Mouse (Mus musculus): ENCODE measurements at regions not wholly inside any gene's neighbourhood (a gene's known extent, or its start where the extent isn't known, plus 50 kb on each side); places are given as distances from the start of the nearest gene placed in this dataset.

DNA sequence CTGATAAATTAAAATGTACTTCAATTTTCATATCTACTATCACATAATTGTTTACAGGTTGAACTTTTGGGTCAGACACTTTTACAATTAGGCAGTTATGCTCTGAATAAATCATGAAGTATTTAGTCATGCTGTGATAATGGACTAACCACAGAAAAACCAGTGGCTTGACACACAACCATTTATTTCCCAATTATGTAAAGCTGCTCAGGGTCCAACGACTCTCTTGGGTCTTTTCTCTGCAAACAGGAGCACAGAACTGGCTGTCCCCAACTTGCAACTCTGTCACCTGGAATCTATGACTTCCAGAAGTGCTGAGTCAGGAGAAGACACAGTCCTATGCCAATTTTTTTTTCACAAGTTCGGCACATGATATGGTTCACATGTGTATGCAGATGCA, 214.8 kb downstream of the Kcnj2 start:
- in situ Hi-C loops (cut with MboI, MseI) = no loop called here

DNA sequence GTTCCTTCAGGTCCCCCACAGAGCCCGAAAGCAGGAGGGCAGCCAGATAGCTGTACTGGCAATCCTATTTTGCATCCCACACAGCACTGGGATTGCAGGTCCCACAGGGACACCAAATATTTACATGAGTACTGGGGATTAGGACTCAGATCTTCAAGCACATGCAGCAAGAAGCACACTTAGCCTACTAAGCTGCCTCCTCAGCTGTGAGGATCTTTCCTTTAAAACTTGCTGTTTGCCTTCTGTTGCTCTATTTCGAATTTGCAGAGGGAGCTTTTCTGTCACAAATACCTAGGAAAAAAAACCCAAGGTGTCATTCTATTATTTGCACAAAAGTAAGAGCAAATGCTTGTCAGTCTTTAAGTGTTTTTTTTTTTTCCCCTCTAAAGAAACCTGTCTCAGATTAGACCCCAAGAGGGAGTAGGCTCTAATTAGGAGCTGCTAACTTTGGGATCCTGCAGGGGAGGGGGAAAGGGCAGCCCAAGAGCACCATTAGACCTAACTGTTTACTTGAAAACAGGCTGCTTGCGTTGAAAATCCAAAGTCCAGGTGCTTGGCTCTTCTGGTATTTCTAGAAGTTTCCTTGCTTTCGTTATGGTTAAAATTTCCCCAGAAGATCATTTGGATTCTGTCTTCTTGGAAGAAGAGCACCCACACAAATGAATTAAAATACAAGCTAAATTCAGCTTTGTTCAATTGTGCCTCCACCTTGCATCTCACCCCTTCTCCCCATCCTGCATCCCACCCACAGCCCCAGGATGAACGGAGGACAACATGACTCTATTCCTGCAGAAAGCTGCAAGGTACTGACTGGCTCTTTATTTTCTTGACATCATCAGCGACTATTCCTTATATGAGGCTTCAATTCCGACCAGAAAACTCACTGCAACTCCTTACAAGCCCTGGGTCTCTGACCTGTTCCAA, 215.5 kb downstream of the Kcnj2 start:
- in situ Hi-C loops (cut with MboI, MseI) = no loop called here

DNA sequence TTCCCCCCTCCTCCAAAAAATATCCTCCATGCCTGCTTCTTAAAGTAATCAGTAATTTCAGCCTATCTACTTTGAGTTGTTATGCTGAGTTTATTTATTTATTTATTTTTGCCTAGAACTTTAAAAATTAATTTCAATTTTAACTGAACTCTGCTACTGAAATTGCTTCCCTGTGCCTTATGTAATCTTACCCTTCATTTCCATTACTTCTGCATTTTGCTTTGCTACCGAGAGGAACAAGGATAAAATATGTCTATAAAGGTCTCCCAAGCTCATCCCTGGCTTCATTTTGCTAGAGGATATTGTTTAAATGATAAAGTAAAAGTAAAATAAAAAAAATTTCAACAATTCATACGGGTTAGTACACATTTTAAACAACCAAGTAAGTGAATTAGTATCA, 216.3 kb downstream of the Kcnj2 start:
- in situ Hi-C loops (cut with MboI, MseI) = no loop called here

DNA sequence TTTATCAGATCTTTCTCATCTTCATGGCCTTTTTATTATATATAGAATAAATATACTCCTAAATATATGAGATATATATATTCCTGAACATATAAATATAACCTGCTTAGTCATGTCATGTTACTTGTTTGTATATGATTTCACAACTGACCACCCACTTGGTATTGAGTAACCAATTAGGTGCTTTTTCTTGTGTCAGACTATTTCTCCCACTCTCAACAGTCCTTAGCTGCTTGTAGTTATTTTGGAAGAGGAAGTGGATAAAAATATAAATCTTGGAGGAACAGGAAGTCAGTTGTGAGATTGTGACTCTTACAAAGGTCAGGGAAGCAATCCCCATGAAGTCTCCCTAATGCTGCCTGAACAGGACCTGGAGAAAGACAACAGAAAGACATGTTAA, 224.6 kb downstream of the Kcnj2 start:
- in situ Hi-C loops (cut with MboI, MseI) = no loop called here

DNA sequence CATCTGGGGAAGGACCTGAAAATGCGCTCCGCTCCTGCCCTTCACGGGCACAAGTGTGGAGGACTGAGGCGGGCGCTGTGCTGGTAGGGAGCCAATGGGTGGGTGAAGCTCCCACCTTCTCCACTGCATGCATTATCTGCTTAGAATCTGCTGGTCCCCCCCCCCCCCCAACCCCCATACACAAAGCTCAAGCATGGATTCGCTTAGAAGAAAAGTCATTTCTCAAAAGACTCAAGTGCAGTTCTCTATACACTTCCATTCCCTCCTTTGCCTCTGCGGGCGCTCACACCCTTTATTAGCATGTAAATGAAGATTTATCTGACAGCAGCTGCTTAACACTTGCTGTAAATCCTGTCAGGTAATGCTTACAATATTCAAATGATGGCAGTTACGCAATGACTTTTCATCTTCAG, 230.4 kb downstream of the Kcnj2 start:
- in situ Hi-C loops (cut with MboI, MseI) = no loop called here

DNA sequence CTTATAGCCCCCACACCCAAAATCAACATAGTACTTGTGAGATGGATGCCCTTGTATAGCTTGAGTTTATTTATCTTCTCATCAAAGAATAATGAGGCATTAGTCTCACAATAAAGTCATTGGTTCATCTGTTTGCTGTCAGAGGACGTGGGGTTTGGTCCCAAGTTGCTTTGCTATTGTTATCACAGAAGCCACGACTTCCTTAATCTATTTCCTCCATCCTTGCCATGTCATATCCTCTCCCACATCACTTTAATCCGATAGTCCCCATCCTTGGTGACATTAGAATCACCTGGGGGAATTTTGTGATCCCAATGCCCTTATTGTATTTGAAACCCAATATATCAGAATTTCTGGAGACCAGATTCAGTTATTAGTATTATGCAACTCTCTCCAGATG, 246.8 kb downstream of the Kcnj2 start:
- in situ Hi-C loops (cut with MboI, MseI) = no loop called here

DNA sequence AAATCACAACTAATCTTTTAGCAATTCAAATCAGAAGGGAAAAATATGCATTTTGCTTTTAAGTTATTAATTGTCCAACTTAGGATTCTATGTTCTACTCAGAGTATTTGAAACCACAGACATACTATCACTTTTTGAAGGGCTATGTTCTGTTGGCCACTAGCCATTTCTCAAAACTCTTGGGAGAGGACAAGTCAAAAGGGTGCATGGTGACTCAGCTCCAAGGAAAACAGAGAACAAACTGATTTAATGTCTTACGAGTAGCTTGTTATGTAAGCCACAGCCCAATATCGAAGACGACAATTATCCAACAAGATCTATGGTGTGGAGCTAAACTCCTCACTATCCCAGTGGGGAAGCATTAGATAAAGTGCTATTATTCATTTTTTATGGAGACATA, 247.6 kb downstream of the Kcnj2 start:
- in situ Hi-C loops (cut with MboI, MseI) = no loop called here

DNA sequence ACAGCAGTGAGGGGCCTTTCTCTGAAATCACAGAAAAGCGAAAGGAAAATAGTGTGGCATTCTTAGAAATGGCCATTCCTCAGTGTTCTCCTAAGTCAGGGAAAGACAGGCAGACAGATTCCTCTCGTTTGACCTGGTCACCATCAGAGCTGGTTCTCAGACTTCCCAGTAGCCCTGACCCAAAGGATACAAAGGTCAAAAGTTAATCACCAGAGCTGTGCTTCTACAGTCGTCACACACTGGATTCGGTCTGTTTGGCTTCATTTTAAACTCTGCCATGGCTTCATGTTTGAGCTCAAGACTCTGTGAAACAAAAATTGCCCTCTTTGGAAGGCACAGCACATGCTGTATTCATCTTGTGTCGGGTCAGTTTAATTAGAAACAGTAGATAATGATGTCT, 255.6 kb downstream of the Kcnj2 start:
- in situ Hi-C loops (cut with MboI, MseI) = no loop called here

DNA sequence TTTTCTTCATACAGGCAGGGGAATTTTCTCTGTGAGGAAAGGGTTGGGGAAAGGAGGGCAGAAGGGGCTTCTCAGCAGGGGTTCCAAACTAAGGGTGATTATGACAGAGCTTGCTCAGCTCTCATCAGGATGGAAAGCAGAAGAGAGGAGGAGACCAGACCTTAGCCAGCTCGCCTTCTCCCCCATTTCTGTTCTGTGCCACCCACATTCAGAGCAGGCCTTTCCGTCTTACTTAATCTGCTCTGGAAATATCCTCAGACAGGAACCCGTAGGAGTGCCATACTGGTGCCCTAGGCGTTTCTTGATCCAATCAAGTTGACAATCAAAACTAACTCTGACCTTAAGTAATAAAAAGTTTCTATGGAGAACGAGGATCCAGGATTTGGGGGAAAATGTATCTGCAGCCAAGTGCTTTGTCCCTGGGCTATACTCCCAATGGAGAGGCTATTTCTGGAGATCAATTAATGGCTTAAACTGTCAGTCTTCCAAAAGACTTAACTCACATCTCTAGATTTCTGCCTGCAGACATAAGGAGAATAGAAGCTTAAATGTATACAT, 258.6 kb downstream of the Kcnj2 start:
- in situ Hi-C loops (cut with MboI, MseI) = no loop called here

DNA sequence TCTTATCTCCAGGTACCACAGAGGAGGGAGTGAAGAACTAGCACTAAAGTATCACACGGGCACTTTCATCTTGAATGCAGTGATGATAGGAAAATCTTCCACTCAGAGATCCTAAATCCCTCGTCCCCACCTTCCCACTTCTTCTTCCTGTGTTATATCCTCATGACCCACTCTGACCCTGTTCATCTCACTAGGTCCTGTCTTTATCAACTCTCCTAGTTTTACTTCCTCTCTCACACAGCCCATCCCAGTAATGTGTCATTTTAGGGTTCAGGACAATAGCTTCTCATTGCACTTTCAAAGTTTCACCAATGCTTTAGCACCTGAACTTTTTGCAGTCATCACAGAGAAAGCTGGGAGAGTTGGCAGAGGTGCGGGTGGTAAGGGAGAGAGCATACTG, 261.0 kb downstream of the Kcnj2 start:
- in situ Hi-C loops (cut with MboI, MseI) = no loop called here

DNA sequence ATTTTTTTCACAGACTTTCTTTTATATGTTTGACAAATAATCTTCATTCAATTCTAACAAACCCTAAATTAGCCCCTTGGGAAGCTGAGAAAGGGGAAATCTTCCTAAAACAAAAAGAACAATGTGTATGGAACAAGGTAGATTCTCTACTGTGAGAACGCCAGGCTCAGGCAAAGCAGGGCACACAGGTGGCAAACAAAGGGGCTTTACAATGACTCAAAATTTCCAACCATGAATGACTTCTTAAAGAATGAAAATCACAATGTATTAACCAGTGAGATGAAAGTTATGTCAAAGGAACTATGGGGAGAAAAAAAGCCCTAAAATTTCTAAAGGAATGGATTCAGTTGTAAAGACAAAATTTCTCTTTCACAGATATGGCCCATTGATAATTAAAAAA, 262.3 kb downstream of the Kcnj2 start:
- in situ Hi-C loops (cut with MboI, MseI) = no loop called here

DNA sequence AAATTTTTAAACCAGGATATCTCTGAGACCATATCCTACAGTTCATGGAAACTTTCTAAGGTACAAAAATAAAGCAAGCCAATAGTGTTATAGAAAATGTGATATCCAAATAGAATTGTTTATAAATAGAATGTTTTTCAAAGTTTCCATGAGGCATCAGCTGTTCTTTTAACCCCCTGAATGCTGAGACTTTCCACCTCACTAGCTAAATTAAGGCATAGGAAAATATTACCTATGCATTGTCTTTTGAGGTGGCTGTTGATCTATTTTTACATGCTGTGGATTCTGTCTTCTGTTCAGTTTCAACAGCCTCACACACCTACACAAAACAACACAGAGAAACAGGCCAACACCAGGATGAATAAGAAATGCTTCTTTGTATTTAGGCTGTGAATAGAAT, 265.6 kb downstream of the Kcnj2 start:
- in situ Hi-C loops (cut with MboI, MseI) = no loop called here

DNA sequence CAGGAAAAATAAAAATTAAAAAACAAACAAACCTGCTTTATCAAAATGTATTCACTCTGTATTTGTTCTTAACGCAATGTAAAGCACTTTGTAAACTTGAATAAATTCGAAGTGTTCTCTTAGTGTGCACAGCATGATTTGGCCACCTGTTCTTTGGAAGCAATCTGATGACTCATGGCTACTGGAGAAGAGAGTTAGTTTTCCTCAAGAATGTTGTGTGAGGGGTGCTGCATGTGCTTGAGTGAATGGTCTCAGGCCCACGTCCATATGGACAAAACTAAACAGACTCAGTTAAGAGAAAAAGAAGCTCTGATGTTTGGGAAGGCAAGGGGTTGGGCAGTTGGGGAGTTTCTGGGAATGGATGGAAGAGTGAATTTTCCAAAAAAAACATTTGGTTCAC, 267.1 kb downstream of the Kcnj2 start:
- in situ Hi-C loops (cut with MboI, MseI) = no loop called here

DNA sequence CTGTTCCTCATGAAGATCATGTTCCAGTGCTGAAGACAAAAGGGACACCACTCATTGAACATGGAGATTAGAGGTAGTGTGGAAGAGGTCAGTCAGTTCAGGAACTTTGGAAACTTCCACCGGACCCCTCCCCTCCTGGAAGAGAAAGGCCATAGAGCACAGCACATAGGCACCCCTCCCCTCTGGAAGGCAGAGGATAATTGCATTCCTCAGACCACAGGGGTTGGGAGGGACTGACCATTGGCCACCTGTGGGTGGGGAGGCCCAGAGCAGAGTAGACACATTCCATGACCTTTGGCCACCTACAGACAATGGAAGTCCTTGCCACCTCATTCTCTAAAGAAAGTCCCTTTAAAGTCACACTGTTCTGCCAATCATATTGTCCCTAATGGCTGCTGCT, 281.6 kb downstream of the Kcnj2 start:
- in situ Hi-C loops (cut with MboI, MseI) = no loop called here

DNA sequence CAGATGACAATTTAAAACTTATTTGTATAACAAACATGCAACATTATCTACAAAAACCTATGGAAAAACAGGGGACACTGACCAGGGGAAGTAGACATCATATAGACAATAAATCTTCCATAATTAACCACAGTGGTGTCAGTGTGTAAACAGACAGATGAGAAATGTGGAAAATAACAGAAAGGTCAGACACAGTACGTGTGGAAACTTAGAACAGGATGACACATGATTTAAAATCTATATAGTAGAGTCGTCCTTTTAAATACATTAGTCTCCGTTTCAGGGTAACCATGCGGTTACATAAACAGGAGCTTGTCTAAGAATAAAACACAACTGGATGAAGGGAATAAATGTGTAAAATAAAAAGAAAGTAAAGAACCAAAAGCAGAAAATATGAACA, 284.1 kb downstream of the Kcnj2 start:
- in situ Hi-C loops (cut with MboI, MseI) = no loop called here

DNA sequence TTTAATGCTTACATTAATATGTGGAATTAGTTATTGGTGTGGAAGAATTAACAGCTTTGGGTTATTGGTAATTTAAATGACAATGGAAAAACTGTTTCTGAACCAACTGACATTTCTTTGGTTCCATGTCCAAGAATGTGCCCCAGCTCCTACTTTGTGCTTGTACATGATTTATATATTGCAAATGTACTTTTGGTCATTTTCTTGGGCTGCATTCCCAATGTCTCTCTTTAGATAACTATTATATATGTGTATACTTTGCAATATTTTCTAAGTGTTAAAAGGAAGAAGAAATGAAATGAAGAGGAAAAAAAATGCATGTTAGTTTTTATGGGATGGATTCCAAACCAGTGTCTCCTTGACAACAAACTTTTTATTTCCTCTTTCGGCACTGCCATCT, 297.4 kb downstream of the Kcnj2 start:
- in situ Hi-C loops (cut with MboI, MseI) = no loop called here

DNA sequence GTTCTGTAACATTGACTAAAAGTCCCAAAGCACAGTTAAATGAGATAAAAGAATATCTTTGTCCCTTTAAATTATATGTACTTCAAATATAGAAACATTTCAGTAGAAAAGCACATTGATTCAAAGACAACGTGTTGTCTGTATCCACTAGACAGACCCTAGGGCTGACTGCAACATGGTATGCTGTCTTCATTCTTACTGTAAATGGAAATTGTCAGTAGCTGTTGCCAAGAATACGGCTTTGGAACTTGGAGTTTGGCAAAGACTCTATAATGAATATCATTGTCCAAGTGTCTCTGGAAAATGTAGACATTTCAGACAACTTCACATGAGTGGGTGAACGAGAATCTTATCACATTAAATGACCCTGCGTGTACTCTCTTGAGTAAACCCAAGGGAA, 311.2 kb downstream of the Kcnj2 start:
- in situ Hi-C loops (cut with MboI, MseI) = no loop called here

DNA sequence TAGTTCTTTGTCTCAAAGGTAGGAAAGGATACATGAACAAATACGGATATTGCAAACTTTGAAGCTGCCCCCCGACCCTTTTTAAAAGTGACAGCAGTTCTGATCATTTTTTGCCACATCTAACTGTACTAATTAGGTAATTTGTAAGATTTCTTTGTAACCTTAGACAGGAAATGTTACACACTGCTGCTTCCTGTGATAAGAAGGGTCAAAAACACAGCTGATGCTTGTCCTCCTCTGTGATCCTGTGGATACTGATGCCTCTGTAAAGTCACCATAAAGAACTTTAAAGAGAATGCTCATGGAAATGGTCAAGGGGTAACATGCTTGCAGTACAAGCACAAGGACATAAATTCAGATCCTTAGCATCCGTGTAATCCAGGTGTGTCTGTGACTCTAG, 313.9 kb downstream of the Kcnj2 start:
- in situ Hi-C loops (cut with MboI, MseI) = no loop called here

DNA sequence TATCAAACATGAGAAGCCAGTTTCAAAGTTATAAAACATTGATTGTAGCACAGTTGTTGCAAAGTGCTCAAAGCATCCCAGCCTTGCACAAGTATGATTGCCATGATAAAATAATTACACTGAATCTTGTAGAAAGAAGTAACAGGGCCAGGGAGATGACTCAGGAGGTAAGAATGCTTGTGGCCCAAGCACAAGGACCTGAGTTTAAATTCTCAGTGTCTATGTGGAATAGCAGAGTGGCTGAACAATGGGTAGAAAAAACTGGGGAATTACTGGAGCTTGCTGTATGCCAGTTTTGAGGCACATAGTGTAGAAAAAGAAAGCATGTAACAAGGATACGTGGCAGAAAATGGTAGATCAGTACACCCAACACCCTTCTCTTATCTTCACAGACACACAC, 332.7 kb downstream of the Kcnj2 start:
- in situ Hi-C loops (cut with MboI, MseI) = no loop called here

DNA sequence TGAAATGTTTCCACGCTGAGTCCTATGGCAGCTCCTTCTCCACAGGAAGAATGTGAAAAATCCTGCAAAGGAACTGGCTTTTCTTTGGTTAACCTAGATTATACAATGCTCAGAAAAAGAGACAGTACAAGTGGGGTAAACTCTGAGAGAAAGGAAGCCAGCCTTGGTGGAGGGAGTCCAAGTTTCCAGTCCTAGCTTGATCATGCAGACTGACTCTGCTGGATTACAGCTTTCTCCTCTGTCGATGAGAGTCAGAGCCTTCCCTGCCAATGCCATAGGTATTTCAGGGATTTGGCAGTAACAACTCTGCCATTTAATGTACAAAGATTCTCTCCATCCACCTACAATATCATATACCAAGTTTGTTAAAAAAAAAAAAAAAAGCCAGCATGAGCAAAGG, 343.3 kb downstream of the Kcnj2 start:
- in situ Hi-C loops (cut with MboI, MseI) = no loop called here

DNA sequence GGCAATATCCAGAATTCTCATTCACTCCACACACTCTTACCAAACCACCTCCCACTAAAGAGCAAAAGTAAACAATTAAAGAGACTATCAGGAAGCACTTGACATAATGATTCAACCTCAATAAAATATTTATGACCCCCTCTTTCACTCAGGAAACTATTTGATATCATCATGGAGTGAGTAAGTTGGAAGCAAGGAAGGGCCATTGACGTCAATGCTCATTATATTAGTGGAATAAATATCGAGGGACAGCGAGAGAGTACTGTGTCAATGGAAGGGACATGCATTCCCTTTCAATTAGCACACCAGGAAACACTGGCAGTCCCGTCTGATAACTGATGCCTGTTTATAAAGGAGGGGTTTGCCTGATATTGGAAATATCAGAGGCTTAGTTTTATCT, 358.9 kb downstream of the Kcnj2 start:
- in situ Hi-C loops (cut with MboI, MseI) = loop anchor here (25.0 kb wide), 1 partner anchor 888 kb away; no protein-coding TSS in a partner anchor

DNA sequence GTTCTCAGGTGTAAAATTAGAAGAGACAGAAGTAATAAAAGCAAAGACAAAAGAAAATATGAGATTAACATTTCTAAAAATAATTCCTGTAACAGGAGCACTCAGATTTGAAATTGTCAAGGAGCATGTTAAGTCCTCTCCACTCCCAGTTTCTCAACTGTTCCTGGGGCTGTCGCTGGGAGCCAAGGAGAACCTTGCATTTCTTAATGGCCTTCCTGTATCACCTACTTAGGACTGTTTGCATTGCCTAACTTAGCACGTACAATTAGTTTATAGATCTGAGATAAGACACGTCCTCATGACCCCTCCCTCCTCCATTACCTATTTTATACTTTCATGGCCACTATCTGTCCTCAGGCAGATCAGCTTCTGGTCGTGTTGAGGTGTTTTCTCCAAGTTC, 360.8 kb downstream of the Kcnj2 start:
- in situ Hi-C loops (cut with MboI, MseI) = loop anchor here (25.0 kb wide), 1 partner anchor 889 kb away; no protein-coding TSS in a partner anchor

DNA sequence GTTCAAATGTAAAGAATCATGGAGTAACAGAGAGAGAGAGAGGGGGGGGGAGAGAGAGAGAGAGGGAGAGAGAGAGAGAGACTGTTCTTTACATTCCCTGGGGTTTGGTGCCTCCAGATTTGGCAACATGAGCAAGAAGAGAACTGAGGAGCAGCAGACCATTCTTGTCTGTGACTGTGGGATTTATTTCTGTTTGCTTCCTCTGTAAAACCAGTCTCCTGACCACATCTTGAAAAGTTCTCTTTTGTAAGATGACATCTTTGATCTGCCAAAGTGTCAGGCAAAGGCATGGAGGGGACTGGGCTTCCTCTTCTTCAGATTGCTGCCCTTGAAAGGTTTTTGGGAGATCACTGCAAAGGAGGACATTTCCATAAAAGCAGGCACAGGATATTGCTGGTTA, 376.3 kb downstream of the Kcnj2 start:
- in situ Hi-C loops (cut with MboI, MseI) = loop anchor here (25.0 kb wide), 1 partner anchor 905 kb away; no protein-coding TSS in a partner anchor

All from T-helper 1 cell (primary cell).